Mouse (Mus musculus): ENCODE data around the gene Morf4l2.
A peak's percentile ranks its signal among the peaks of the same experiment; 100 is the strongest.
"Not testable (repeated sequence)": the region's sequence is repeated elsewhere in the genome, so short reads cannot be mapped to it uniquely, and the experiment has no call there.

The Morf4l2 gene

DNA sequence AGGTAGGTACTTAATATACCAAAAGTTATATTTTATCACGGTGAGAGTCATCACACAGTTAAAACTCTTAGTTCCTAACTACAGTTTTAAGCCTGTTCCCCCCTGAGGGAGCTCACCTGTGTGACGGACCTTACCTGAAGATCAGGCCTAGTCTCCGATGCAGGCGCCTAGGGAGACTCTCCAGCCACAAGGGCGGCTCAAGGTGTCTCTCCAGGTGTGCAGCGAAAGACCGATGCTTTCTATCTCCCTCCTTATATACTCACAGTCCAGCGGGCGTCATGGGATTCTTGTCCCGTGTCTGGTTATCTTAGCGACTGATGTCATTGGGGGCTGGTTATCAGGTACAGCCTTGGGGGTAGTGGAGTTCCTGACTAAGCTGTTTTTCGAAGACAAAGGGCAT, at the start of gene Morf4l2:
TSS of gene Morf4l2 (minus strand) at position 232 of the 400 bp plus-strand sequence.
- DNase-seq (ENCODE audit: low read depth, low spot score), result no peak

DNA sequence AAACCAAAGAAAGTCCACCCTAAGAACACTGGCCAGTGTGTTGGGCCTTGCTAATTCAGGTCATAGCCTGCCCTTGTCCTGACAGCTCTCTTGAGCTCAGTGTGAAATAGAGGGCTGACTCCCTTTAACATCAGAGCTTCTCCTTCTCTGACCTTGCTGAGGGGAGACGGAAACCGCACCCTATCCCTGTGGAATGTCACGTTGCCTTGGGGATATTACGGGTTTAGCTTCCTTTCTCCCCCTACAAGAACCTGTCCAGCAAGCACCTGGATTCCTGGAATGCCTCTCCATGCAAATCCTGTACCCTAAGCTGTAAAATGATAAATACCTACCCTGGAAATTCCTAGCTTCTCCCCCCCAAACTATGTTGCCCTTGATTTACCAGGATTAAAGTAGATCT, 46.0 kb upstream of the Morf4l2 start:
- DNase-seq (ENCODE audit: low read depth, low spot score), result no peak

DNA sequence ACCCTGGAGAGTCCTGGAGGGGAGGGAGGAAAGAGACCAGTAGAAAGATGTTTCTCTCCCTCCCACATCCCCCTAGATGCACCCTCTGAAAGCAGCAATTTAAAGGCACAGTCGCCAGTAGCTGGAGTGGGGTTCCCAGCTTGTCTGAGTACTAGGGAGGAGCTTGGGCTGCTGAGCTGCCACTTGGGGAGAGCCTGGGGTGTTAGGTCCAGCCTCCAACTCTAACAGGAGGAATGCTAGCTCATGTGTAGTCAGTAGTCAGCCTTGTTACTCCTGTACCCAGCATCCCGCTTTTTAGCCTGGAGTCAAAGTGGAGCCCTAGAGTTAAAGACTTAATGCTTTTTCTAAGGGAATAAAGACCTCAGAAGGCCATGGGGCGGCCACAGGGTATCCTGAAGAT, 36.6 kb upstream of the Morf4l2 start, which contains the start of gene Glra4:
TSS of gene Glra4 (minus strand) at position 101 of the 400 bp plus-strand sequence.
- no peak for DNase-seq (ENCODE audit: low read depth, low spot score)

DNA sequence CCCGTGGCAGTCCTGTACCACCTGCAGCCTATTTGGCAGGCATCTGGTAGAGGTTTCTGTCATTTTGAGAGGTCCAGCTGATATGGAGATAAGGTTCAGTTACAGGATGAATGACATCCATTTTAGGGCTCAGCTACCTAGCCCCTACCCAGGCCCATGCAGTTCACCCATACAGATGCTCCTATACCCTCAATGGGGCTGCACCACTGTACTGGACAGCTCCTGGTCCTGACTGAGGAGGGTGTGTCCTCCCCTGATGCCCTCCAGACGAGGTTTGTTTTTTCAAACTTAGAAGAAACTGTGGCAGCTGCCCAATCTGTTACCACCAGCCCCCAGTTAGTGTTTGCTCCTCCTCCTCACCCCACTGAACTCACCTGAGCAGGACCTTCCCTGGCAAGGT, 35.8 kb upstream of the Morf4l2 start:
- DNase-seq (ENCODE audit: low read depth, low spot score), result no peak

DNA sequence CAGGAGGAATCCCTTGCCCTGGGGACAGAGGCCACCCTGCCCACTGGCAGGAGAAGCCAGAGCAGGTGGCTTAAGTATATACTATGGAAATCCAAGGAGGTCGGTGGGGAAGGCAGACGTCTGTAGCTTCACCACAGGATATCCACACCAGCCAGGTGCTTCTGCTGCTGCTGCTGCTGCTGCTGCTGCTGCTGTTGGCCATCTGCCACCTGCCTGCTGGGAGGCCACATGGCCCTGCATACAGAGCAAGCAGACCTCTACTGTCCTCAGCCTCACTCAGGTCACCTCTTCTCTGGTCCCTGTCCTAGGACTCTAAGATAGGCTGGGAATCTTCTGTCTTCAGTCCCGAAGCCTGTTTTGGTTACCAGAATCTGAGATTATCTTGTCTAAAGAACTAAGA, 34.6 kb upstream of the Morf4l2 start:
- DNase-seq (ENCODE audit: low read depth, low spot score), result no peak

DNA sequence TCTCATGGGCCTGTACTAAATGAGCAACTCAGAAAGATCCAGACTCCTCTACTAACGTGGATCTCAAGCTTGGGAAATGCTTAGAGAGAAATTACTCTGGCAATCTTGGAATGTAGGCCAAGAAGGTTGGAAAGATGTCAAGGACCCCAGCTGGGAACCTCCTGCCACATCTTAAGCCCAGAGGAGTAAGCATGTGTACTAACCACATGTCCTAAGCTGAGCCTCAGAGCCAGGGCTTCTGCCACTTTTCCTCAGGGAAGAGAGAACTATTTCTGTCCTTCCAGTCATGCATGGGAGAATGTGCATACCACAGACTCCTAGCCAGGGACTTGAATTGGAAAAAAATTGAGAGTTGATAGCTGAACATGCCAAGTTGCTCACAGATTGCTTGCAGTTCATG, 29.5 kb upstream of the Morf4l2 start:
- no peak for DNase-seq (ENCODE audit: low read depth, low spot score)

DNA sequence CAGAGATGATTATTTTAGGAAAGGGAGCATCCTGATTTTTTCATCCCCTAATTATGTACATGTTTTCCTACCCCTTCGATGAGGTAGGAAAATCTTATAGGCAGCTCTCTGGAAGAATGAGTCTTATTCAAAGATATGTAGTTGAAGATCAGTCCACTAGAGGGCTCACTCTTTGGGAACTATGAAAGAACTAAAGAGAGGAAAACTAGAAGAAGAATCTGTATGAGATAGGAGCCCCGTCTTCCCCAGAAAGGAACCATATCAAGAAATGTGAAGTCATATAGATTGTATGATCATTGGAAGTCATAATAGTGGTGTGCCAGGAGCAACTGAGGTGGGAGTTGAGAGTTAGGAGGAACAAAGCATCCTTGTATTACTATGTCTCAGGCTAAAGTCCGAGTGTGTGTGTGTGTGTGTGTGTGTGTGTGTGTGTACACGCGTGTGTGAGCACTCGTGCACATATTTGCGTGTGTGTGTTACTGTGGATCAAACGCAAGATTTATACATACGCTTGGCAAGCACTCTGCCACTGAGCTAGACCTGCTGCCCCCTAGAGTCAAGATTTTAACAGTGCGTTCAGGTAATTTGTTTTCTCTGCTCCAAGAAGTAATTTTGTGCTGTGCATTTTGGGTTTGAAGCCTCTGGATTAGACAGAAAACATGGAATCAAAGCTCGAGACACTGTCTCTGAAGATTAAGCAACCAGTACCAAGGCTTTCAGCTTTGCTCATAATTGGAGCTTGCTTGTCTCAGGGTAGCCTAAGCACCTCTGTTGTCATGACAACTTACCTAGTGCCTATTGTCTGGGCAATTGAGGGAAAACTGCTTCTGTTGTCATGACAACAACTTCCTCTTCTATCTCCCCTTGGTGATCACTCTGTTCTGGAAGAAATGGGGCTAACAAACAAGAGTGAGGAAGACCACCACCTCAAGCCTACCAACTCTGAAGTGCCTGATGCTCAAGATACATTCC, 17.9 kb upstream of the Morf4l2 start:
- peak; percentile 55 for DNase-seq (ENCODE audit: low read depth, low spot score)

DNA sequence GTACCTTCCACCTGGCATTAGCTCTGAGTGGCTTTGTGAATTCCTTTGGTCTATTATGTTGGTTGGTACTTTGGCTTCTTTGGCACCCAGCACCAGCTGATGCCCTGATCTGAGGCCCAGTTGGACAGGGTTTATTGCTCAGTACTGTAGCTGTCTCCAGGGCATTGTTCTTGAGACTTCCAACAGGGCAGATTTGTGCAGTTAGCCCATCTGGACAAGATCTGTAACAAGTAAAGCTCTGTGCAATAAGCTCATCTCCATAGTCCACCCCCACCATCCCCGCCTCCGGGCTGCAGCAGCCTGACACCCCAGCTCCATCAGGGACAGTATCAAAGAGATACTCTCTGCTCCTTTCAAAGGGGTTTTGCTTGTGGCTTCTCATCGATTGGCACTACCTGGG, 12.0 kb upstream of the Morf4l2 start:
- no peak for DNase-seq (ENCODE audit: low read depth, low spot score)

DNA sequence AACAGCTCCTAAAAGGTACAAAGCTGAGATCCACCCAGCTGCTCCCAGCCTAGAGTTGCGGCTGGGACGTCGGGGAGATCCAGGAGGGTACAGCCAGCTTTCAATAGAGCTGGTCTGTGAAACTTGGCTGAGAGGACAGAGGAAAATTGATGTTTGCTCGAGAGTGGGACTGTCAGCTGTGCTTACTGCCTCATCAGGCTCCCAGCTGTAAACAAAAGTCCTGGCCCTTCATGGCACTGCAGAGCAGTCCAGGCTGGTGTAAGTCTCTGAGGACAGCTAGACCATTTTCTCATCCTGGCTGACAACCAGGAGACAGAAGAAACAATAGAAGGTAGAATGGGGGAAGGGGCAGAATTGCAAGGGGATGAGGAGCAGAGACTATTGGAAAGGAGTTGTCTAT, 5.8 kb upstream of the Morf4l2 start:
- no peak for DNase-seq (ENCODE audit: low read depth, low spot score)

DNA sequence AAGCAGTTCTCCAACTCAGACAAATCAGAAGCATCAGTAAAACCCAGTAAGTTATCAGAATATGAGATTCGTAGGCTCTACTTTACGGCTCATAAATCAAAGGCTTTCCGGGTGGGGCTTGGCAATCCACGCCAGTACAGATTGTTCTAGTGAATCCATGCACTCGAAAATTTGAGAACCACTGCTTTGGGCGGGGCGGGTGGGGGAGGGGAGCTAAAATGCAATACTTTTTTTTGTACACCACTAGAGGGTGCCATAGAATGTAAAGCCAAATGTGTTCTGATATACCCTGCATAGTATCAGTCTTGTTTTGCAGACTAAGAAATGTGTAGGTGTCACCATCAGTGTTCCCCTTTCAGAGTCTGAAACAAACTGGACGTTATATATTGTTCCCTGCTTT, 1.2 kb upstream of the Morf4l2 start:
- peak; percentile 22 for DNase-seq (ENCODE audit: low read depth, low spot score)

DNA sequence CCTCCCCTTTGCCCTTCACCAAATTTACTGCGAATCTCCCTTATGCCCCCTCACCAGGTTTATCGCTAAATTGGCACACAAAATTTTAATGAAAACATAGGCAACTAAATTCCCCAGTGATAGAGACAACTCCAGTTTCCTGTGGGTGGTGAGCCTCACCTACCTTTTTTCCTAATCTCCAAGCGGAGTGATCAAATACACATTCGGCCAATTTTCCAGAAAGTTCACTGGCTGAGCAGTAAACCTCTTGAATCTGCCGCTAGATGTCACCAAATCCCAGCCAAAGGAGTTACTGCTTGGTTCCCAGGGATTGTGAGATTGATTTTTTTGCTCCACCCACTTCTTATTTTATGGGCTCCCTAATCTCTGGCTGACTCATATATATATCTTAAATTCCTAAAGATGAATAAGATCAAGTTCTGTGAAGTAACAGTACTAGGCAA, 808 bp downstream of the Morf4l2 start:
- DNase-seq (ENCODE audit: low read depth, low spot score), result peak; percentile 84

DNA sequence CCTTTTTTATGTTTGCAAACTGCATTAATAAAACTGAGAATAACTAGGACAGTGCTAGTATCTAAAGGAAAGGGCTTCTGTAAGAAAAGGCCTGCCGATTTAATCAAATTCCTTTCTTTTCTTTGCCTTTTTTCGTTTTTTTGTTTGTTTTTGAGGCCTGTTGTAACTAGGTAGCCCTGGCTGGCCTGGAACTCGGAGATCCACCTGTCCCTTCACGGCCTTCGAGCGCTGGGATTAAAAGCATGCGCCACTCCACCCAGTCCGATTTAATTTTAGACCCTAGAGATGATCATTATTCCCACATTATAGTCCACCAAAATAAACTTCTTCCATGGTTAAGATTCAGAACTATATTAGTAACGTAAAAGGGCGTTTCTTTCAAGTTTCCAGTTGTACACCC, 1.2 kb downstream of the Morf4l2 start:
- DNase-seq (ENCODE audit: low read depth, low spot score), result no peak

DNA sequence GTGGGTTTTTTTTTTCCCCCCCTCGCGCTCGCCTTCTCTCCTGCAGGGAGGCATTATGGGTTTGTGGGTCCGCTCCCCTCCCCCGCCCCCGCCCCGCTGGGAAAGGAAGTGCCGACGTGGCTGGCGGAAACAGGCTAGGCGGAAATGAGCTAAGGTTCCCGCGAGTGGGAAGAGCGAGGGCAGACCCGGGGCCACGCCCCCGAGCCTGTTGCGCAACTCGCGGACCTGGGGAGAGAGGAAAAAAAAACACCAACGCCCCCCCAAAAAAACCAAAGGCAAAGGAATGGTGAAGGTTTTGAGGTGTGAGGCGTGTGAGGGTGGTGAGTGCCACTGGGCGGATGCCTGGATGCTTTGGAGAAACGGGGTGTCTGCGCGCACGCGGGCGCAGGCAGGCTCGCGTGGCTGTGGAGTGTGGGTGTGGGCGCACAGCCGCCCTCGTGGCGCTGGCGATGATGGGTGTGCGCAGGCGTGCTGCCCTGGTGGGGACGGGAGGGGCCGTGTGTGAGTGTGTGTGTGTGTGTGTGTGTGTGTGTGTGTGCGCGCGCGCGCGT, 1.8 kb downstream of the Morf4l2 start:
- peak; percentile 91 for DNase-seq (ENCODE audit: low read depth, low spot score)

DNA sequence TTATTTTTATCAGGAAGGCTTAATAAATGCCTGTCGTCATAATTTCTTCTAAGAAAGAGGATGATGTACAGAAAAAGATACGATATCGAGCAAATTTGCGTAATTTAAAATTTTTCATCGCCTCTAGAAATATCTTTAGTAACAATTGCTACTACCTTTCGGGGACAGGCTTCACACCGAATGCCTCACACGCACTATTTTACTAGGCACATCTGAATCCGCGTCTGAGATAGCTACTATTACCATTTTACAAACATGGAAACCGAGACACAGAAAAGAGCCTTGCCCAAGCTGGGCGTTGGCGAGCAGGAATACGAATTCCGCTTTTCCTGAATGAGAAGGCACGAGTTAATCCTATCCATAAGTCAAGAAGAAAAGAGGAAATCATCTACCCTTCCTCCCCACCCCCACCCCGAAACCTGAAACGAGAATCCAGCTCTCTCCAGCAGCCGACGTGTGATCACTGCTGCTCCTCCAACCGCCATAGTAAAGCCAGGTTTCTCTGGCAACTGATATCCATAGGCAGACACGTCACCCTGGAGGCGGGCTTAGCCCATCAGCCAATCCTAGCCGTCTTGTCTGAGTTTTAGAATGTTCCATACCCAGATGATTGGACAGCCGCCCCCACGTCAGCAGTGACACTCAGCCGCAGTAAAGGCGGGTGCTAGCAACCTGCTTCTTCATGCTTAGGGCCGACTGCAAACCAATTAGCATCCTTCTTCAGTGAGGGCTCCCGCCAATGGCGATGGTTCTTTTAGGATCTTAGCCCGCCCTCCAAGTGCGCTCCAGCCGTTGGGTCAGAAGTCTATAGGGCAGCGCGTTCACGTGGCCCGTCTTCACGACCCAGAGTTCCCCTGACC, 2.5 kb downstream of the Morf4l2 start:
- peak; percentile 95 for DNase-seq (ENCODE audit: low read depth, low spot score)

DNA sequence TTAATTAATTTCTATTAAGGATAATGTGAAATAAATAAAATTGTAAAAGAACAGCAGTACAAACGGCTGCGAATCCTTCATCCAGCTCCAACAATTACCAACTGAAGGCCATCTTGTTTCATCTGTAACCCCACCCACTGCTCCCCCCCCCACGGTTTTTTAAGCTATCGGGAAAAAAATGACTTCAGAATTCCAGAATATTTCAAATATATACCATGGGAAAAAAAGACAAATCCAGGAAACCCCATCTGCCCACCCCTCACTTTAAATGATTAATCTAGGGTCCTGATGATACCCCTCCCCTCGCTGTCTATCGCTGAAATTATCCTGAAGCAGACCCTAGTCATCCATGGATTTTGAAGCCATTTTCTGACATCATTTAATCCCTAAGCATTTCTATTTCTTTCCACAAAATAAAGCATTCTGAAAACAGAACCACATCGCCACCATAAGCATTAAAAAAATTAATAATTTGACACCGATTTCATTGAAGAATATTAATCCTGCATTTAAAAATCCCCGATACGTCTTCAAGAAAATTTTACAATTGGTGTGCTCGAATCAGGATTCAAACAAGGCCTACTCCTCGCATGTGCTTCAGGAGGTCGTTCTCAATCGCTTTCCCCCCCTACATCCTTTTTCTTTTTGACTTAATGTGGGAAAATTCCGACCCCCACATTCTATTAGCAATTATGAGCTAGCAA, 3.3 kb downstream of the Morf4l2 start:
- no peak for DNase-seq (ENCODE audit: low read depth, low spot score)

DNA sequence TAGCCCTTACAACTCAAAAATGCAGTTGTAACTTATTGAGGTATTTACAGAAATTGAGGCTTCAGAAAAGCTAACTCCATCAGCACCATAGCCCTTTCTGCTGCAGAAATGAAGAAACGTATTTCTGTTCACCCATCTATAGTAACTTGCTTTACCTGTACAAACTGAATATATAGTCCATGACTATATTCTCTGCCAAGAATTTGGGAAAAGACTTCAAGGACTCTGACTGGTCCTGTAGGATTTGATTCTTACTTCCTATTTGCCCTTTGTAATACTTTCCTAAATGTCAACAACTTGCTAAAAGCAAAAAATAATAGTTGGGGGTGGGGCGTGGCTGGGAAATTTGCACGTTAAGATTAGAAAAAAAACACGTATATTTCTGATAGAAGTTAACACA, 11.5 kb downstream of the Morf4l2 start:
- DNase-seq (ENCODE audit: low read depth, low spot score), result no peak

DNA sequence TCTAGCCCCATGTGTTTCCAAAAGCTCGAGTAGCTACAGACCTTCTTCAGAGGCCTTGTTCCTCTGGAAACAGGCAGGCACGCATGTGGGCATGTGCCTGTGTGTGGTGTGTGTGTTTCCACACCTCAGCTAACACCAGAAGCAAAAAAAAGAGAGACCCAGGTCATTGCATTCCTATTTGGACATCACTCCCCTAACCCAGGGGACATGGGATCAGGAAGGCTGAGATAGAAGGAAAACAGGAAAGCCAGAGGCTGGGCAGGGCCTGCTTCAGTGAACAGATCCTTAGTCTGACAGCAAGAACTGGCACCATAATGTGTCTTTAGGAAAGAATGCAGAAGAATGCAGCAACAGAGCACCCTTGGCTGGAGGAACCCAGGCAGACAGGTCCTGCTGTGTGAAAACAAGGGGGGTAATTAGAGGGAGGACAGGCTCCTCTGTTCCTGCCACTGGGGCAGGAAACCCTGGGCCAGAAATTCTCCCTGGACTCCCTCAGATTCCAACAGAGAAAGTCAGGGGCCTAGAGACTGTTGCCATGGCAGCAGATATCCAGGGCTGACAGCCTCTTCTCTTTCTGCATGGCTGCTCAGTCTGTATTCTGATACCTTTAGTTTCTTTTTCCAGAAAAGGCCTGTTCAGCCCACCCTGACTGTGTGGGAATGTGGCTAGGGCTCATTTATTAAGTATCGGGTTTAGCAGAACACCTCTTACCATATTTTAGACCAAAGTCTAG, 28.6 kb downstream of the Morf4l2 start:
- not testable (repeated sequence) for DNase-seq (ENCODE audit: low read depth, low spot score)

DNA sequence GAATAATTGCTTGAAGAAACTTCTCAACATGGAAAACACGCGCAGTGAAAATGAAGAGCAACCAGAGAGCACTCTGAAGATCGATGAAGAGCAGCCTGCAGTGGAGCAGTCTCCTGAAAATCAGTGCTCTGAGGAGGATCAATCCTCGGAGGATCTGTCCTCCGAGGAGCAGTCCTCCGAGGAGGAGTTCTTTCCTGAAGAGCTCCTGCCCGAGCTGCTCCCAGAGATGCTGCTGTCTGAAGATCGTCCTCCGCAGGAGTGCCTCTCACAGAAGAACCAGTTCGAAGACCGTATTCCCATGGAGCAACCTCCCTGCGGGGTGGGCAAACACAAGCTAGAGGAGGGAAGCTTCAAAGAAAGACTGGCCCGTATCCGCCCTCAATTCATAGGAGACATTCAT, 34.7 kb downstream of the Morf4l2 start:
- no peak for DNase-seq (ENCODE audit: low read depth, low spot score)

DNA sequence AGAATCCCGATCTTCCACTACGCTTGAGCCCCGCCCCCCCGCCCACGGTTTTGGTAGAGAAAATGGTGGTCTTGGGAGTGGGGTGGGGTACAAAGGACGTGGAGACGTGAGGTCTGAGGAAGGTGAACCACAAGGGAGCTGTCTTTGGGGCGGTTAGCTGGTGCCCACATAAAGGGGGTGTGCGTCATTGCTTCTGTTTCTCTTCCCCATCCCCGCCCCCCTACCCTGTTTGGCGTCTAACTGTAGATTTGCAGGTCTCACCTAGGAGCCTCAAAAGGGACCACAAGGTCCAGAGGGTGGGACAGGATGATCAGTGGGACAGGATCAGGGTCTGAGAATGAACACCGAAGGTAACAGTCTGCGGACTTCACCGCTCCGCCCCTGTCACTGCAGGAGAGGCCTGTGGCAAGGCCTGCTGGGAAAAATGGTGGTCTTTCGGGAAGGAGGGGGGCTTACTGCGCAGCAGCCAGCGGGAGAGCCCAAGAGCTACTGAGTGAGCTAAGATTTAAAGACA, 35.3 kb downstream of the Morf4l2 start:
- peak; percentile 55 for DNase-seq (ENCODE audit: low read depth, low spot score)

DNA sequence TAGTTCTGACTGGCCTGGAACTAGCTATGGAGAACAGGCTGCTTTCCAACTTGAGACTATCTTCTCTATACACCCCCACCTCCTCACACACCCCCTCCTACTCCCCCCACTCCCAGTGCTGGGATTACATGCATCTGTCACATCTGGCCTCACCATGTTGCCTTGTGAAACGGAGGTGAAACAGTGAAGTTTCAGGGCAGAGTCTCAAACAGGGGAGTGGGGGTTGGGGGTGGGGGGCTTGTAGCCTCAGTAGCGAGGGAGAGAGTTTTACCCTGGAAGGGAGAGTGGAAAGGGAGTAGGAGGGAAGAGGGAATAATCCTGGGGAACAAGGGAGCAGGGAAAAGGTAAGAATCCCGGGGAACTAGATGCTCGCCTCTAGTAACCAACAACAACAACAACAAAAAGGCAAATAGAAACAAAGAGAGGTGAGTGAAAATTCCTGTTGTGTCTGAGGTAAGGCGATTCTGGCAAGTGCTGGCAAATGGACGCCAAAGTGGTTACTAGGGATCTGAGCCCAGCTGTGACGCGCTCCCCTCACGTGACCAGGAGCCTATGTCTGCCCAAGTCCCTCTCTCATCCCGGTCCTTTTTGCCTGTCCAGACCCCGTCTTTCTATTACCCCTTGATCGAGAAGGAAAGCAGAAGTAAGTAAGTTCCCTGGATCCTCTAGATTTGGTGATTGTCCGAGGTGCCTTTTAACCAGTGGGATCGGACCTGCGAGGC, 35.9 kb downstream of the Morf4l2 start, which contains the start of gene Tceal1:
TSS of gene Tceal1 (plus strand) at position 537 of the 722 bp plus-strand sequence.
- DNase-seq (ENCODE audit: low read depth, low spot score), result peak; percentile 22
